Mouse (Mus musculus): ENCODE measurements around the gene Nup214.

Nup214 gene

DNA sequence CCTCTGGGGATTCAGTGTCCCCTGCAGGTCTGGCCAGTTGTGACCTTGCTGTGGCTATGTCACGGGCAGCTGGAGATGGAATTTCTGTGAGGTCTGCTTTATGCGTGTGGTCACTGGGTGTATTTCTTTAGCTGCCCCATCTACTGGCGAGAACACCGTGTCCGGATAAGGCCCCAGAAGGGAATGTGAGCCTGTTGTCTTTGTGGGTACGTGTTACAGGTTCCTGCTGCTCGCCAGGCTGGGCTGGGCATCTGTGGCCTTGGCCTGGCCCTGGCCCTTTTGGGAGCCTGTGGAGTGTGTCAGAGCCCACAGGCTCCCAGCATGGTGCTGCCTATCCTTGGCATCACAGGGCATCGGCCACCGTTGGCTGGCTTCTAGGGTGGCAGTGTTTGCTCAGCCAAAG, 19.5 kb upstream of the Nup214 start:
- ChIA-PET POLR2A (interaction anchor here in 1 of 4 experiments (1.2 kb wide), 1 partner anchor 30 kb away, joined by 4 read pairs; no protein-coding TSS in a partner anchor), CTCF (interaction anchor here in 2 of 4 experiments (0.9 to 1.6 kb wide), 2 partner anchors 10 kb away, joined by 3 to 5 read pairs; no protein-coding TSS in a partner anchor)

DNA sequence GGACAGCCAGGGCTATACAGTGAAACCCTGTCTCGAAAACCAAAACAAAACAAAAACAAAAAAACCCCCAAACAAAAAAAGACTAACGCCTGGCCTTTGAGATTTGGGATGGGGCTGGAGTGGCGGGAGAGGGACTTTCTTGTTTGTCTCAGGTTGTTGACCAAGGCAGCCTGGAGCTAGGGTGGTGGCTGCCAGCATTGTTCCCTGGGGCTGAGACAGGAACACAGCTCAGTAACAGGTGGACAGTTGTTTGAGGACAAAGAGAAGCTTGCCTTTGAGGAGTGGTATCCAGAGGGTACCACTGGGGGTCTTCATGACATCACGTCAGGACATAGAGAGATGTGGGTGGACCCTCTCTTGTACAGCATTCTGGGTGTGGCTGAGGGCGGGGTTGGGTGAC, 18.6 kb upstream of the Nup214 start:
- POLR2A ChIA-PET: interaction anchor here in 1 of 4 experiments (0.7 to 1.3 kb wide), 4 partner anchors 31 to 197 kb away, joined by 3 to 4 read pairs (median 3); no protein-coding TSS in a partner anchor
- CTCF ChIA-PET: interaction anchor here in 3 of 4 experiments (0.9 to 1.6 kb wide), 3 partner anchors 9 kb away, joined by 3 to 5 read pairs (median 3); no protein-coding TSS in a partner anchor

DNA sequence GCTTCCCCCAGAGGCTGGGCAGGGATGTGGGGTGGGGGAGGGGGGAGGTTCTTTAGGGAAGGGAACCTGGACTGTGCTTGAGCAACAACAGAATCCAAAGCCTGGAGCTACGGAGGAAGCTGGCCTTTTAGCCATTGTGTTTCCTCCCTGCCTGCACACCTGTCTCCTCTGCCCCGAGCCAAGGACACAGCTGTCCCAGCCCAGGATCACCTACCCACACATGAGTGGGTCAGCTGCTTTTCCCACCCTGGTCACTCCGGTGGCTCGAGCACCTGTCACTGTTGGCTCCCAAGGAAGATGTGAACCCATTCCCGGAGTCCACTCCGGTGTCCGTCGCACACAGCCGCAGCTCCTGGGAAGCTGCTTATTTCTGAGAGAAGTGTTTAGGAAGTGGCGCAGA, 17.0 kb upstream of the Nup214 start:
- ChIA-PET CTCF (interaction anchor here in 2 of 4 experiments (0.6 to 0.8 kb wide), 6 partner anchors 14 to 806 kb away, joined by 3 to 7 read pairs (median 4); partner anchors contain the start of gene Nup214 (in 1 of the 2)), POLR2A (interaction anchor here in 3 of 4 experiments (0.5 to 1.9 kb wide), 13 partner anchors 9 to 1512 kb away, joined by 3 to 10 read pairs (median 3); partner anchors contain the start of gene Nup214 (in 2 of the 3))

DNA sequence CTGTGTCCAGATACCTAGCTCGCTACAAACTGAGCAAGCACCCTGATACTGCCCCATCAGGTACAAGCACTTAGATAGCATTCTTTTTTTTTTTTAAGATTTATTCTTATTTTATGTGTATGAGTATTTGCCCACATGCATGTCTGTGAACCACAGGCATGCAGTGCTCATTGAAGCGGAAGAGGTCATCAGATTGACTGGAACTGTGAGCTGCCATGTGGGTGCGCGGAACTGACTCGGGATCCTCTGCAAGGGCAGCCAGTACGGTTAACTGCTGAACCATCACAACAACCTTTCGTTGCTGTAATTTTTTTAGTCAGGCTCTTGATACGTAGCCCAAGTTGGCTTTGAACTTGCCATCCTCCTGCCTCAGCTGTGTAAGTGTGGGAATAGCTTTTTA, 13.2 kb upstream of the Nup214 start:
- POLR2A ChIA-PET: interaction anchor here in 2 of 4 experiments (0.6 to 5.0 kb wide), 16 partner anchors 9 to 177 kb away, joined by 3 to 45 read pairs (median 4); partner anchors contain the start of gene Nup214 (in 2 of the 2)
- CTCF ChIA-PET: interaction anchor here in 3 of 4 experiments (0.9 to 1.9 kb wide), 7 partner anchors 10 to 173 kb away, joined by 3 to 7 read pairs (median 4); no protein-coding TSS in a partner anchor

DNA sequence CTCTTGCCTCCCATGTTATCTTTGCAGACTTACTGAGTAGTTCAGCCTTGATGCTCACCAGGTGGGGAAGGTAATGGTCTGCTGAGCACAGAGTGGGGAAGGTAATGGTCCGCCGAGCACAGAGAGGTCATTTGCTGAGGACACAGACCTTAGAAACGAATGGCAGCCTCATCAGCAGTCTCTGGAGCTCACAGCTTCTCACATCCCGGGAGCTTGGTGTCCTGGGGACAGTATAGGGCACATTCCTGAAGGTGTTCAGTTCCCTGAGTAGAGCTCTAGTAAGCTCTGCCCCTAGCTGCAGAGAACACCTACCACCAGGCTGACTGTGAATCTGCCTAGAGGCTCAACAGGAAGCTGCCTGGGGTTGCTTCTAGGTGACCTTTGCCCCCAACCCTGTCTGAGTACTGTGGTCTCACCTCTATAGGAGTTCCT, 12.4 kb upstream of the Nup214 start:
- POLR2A ChIA-PET: interaction anchor here (0.6 to 5.0 kb wide), 13 partner anchors 9 to 203 kb away, joined by 3 to 45 read pairs (median 3); partner anchors contain the start of gene Nup214 (in 2 of the 4)
- CTCF ChIA-PET: interaction anchor here (0.6 to 1.9 kb wide), 6 partner anchors 13 to 172 kb away, joined by 3 to 7 read pairs (median 3); no protein-coding TSS in a partner anchor

DNA sequence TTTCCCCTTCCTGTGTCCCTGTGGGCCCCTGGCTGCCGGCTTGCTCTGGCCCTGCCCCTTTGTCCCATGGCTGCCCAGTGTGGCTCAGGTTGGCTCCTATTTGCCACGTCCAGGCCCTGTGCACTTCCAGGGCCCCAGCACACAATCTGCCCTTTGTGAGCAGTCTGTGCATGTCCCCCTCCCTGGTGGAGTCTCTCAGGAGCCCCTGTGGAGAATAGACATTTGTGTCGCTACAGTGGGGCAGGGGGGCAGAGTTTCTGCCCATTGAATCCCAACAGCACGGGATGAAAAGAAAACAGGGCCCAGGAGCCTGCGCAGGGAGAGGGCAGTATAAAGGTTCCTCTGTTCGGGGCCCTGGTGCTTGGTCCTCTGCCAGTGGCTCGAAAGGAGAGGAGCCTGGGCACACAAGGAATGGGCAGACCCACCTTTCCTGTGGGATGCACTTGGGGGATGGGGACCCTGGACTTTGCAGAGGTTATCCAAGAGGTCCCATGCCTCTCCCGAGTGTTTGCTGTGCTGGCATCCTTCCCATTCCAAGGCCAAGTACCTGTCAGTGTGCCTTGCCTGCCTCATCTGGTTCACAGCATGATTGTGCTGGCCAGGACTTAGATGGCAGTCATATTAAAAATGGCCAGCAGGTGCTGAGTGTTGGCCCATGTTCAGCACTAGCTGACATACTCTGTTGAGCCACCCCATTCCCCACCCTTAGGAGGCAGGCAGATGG, 11.6 kb upstream of the Nup214 start:
- ChIA-PET CTCF (interaction anchor here (0.6 to 1.0 kb wide), 5 partner anchors 9 to 147 kb away, joined by 3 to 4 read pairs (median 3); no protein-coding TSS in a partner anchor), POLR2A (interaction anchor here in 3 of 4 experiments (0.9 to 5.0 kb wide), 8 partner anchors 10 to 202 kb away, joined by 3 to 45 read pairs (median 3); partner anchors contain the start of gene Nup214 (in 2 of the 3))

- POLR2A ChIA-PET: interaction anchor here in 1 of 4 experiments (5.0 kb wide), 1 partner anchor 11 kb away, joined by 45 read pairs; the partner anchor contains the start of gene Nup214
- CTCF ChIA-PET: interaction anchor here in 1 of 4 experiments (0.9 kb wide), 1 partner anchor 8 kb away, joined by 3 read pairs; no protein-coding TSS in a partner anchor
These were observed 10.7 kb upstream of the Nup214 start for GRCm38 (mm10) chr2:31963491-31963890.

- ChIA-PET POLR2A (interaction anchor here in 2 of 4 experiments (0.6 to 0.8 kb wide), 2 partner anchors 14 to 218 kb away, joined by 3 to 5 read pairs; no protein-coding TSS in a partner anchor), CTCF (interaction anchor here in 2 of 4 experiments (0.6 to 1.4 kb wide), 5 partner anchors 9 to 170 kb away, joined by 3 to 10 read pairs (median 5); partner anchors contain the start of gene Nup214 (in 1 of the 2))
These were observed 10.0 kb upstream of the Nup214 start for GRCm38 (mm10) chr2:31964191-31964590.

- ChIA-PET POLR2A (interaction anchor here in 2 of 4 experiments (0.6 to 1.4 kb wide), 6 partner anchors 9 to 792 kb away, joined by 3 to 4 read pairs (median 3); partner anchors contain the start of gene Nup214 (in 1 of the 2)), CTCF (interaction anchor here (0.5 to 1.4 kb wide), 38 partner anchors 9 to 1408 kb away, joined by 3 to 14 read pairs (median 3); partner anchors contain the start of gene Nup214 (in 2 of the 4))
These were observed 9.1 kb upstream of the Nup214 start for GRCm38 (mm10) chr2:31965110-31965509.

DNA sequence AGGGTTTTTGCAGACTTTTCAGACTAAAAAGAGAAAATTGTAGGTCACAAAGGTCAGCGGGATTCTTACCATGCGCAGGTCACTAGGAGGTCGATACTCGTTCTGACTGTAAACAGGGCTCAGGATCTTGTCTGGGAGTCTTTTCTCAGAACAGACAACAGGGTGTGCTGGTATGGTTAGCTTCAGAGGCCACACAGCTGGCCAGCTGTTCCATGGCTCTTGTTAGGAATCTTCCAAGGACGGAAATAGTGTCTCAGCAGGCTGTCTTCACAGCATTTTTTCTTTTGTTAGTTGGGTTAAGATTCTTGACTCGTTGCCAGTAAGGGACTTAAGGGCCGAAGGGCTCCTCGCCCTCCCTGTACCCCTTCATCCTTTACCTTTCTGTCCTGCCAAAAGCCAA, 7.4 kb upstream of the Nup214 start:
- ChIA-PET POLR2A (interaction anchor here in 1 of 4 experiments (1.3 kb wide), 1 partner anchor 12 kb away, joined by 3 read pairs; no protein-coding TSS in a partner anchor), CTCF (interaction anchor here in 3 of 4 experiments (0.6 to 0.7 kb wide), 3 partner anchors 56 to 479 kb away, joined by 3 read pairs; no protein-coding TSS in a partner anchor)

DNA sequence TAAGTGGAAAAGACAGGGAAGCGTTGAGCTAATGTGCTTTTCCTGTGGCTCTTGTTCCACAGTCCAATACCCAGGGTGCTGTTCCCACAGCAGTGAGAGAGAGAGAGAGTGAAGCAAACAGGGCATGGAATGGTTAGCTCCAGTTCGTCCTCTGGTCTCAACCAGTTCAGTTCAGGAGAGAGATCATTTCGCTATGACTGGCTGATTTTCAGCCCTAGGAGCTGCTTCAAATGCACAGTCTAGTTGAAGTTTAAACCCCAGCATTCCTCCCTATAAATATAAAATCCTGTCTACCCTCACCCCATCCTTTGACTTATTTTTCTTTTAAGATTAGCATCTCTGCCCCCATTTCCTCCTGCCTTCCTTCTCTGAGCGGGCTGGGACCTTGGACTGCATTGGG, 1.6 kb upstream of the Nup214 start:
- ChIA-PET CTCF (interaction anchor here in 1 of 4 experiments (0.6 kb wide), 1 partner anchor 29 kb away, joined by 3 read pairs; no protein-coding TSS in a partner anchor), POLR2A (interaction anchor here in 2 of 4 experiments (1.1 to 6.3 kb wide), 8 partner anchors 11 to 97 kb away, joined by 3 to 45 read pairs (median 6); no protein-coding TSS in a partner anchor)

DNA sequence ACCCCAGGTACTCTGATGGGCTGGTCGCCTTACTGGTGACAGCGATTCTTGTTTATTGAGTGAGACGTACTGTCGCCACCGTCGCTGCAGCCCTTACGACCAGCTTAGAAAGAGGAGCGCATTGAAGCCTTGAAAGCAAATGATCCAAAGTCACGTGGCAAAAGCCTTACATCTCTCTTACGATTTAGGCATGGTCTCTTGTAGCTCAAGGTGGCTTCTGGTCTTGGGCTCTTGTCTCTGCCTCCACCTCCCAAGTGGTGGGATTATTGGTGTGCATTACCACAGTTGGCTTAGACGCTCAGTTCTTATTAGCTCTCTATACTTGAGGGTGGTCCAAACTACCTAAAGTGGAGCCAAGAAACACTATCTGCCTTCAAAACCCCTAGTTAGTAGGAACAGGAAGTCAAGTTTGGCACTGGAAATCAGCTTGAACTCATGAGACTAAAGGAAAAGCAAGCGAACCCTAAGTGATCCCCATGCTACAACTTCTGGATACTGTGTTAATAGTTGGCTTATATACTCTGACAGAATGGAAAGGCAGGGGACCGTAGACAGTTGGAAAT, 654 bp downstream of the Nup214 start:
- ChIA-PET CTCF (interaction anchor here in 2 of 4 experiments (0.5 to 1.7 kb wide), 6 partner anchors 10 to 286 kb away, joined by 3 to 10 read pairs (median 3); no protein-coding TSS in a partner anchor), POLR2A (interaction anchor here in 3 of 4 experiments (0.6 to 6.3 kb wide), 47 partner anchors 10 to 662 kb away, joined by 3 to 45 read pairs (median 4); partner anchors contain the start of genes Abl1 (in 1 of the 3) and Swi5 (in 1 of the 3))

DNA sequence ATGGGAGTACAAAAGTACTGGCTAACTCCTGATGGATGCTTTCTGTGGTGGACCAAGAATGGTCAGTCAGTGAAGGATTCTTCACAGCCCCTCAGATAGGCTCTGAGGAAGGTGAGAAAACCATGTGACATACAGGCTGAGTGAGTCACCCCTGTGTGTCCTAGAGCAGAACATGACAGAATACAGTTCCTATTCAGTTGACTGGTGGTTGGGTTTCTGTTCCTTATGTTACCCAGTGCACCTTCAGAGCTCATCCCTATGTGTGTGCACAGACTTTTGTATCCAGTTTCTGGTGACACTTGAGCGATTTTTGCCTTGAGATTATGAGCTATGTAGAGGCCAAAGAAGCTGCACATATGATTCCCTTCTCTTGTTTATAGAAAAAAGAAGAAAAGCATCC, 13.5 kb downstream of the Nup214 start:
- CTCF ChIA-PET: interaction anchor here in 1 of 4 experiments (1.6 kb wide), 1 partner anchor 23 kb away, joined by 5 read pairs; no protein-coding TSS in a partner anchor
- POLR2A ChIA-PET: interaction anchor here in 2 of 4 experiments (1.8 to 9.1 kb wide), 4 partner anchors 8 to 19 kb away, joined by 5 to 92 read pairs (median 11); no protein-coding TSS in a partner anchor

GRCm38 (mm10) chr2:31990961-31991360, 16.7 kb downstream of the Nup214 start:
- POLR2A ChIA-PET: interaction anchor here in 3 of 4 experiments (0.6 to 9.1 kb wide), 12 partner anchors 8 to 38 kb away, joined by 3 to 92 read pairs (median 4); partner anchors contain the start of gene Nup214 (in 1 of the 3)

GRCm38 (mm10) chr2:31994896-31995295, 20.7 kb downstream of the Nup214 start:
- ChIA-PET CTCF (interaction anchor here in 1 of 4 experiments (0.7 kb wide), 1 partner anchor 10 kb away, joined by 3 read pairs; no protein-coding TSS in a partner anchor), POLR2A (interaction anchor here in 2 of 4 experiments (1.0 to 6.3 kb wide), 6 partner anchors 8 to 20 kb away, joined by 3 to 26 read pairs (median 4); partner anchors contain the start of gene Nup214 (in 1 of the 2))

More at GRCm38 (mm10) chr2:31990961-31991360, 16.7 kb downstream of the Nup214 start:
- CTCF ChIA-PET: interaction anchor here in 2 of 4 experiments (0.6 to 1.0 kb wide), 5 partner anchors 17 to 49 kb away, joined by 3 to 4 read pairs (median 3); partner anchors contain the start of gene Nup214 (in 1 of the 2)

DNA sequence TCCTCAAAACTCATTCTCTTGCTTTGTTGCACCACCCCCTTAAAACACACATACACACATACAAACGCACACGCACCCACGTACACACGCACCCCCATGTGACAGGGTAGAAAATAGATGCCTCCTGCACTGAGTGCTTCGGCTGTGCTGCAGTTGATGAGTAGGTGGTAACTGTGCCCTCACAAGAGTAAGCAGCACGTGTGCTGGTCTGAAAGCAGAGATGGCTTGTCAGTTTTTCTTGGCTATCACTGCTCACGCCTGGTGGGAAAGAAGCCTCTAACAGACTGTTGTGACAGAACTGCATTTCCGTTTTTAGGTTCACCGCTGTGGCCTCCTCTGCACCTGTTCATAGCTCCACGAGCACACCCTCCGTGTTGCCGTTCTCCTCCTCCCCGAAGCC, 21.8 kb downstream of the Nup214 start:
- POLR2A ChIA-PET: interaction anchor here in 2 of 4 experiments (0.7 to 6.3 kb wide), 6 partner anchors 9 to 22 kb away, joined by 3 to 26 read pairs (median 6); no protein-coding TSS in a partner anchor
- CTCF ChIA-PET: interaction anchor here in 2 of 4 experiments (0.5 to 2.8 kb wide), 2 partner anchors 15 to 509 kb away, joined by 3 to 11 read pairs; no protein-coding TSS in a partner anchor

- ChIA-PET CTCF (interaction anchor here in 1 of 4 experiments (0.5 to 2.8 kb wide), 2 partner anchors 14 to 150 kb away, joined by 4 to 11 read pairs; no protein-coding TSS in a partner anchor), POLR2A (interaction anchor here in 2 of 4 experiments (1.3 to 6.3 kb wide), 4 partner anchors 8 to 22 kb away, joined by 4 to 26 read pairs (median 10); no protein-coding TSS in a partner anchor)
These were observed 23.3 kb downstream of the Nup214 start for GRCm38 (mm10) chr2:31997539-31997938.

Measured in embryonic stem cell, embryonic (primary cell).